Mouse (Mus musculus): ENCODE results near the gene Smok3a. TPM values are rescaled to one million over a fixed set of nuclear protein-coding genes. Genes with fewer than 3 reads are reported as not detected.
"Not testable (repeated sequence)": the region's sequence is repeated elsewhere in the genome, so short reads cannot be mapped to it uniquely, and the experiment has no call there.

Smok3a gene
- total RNA-seq (2012; rRNA removed) (not detected in 2 replicates), polyA plus RNA-seq (2012; ENCODE audit: insufficient read depth in 1 of 2, insufficient read length in 2 of 2, low read depth in 1 of 2, low replicate concordance in 2 of 2, missing spikeins in 1 of 2) (not detected)

DNA sequence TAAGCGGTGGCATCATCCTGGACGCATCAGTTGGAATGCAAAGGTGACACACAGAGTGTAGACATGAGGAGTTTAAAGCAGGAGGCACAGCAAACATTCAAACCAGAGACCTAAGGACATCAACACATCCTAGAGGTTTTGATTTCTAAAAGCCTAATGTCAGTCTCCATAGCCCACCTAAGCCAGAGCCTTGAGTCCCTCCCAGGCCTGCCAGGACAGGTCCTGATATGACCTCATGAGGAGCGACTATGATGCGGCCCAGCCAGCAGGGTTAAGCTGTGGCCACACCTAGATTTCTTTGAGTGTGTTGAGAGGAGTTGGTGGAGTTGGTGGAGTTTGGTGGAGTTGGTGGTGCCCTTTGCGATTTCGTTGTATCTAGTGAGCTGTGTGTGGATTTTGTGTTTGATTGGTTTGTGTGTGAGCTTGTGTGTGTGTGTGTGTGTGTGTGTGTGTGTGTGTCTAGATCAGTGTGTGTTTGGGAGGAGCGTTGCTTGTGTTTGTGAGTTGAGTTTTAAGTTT is at the start of gene Smok3a, which contains the start of gene Smok3b:
Smok3a (plus strand) TSS at position 301 of the 519 bp plus-strand sequence.
Smok3b (plus strand) TSS at position 469 of the 519 bp plus-strand sequence.
- H3K9ac ChIP-seq (ENCODE audit: control insufficient read depth, low read depth, low read length, poor library complexity, severe bottlenecking); H3K9me3 ChIP-seq (replicated peaks; ENCODE audit: insufficient read depth, low read length); H3K79me2 ChIP-seq (ENCODE audit: control insufficient read depth, insufficient read depth, low read length, poor library complexity); H3K27ac ChIP-seq (ENCODE audit: control insufficient read depth, low read depth, low read length); DNase-seq (ENCODE audit: low read depth, low spot score); H3K4me3 ChIP-seq (ENCODE audit: control insufficient read depth in 1 of 2, insufficient read depth in 1 of 2, low read depth in 2 of 2, low read length in 2 of 2); H3K27me3 ChIP-seq (ENCODE audit: control insufficient read depth in 1 of 2, insufficient read depth in 2 of 2, low read length in 2 of 2); H3K36me3 ChIP-seq (ENCODE audit: control insufficient read depth in 1 of 2, insufficient read depth in 2 of 2, low read length in 2 of 2); H3K4me1 ChIP-seq (ENCODE audit: control insufficient read depth in 1 of 2, insufficient read depth in 2 of 2, low read length in 2 of 2): not testable (repeated sequence)

- no peaks in the 10 kb centered on the region for H3K36me3 ChIP-seq (ENCODE audit: control insufficient read depth in 1 of 2, insufficient read depth in 2 of 2, low read length in 2 of 2)
- no peak overlapping the region for H3K4me3 ChIP-seq (ENCODE audit: control insufficient read depth in 1 of 2, insufficient read depth in 1 of 2, low read depth in 2 of 2, low read length in 2 of 2)
- no peak overlapping the region for H3K27ac ChIP-seq (ENCODE audit: control insufficient read depth, low read depth, low read length)
- H3K4me1 ChIP-seq (ENCODE audit: control insufficient read depth in 1 of 2, insufficient read depth in 2 of 2, low read length in 2 of 2), result no peaks in the 10 kb centered on the region
- DNase-seq (ENCODE audit: low read depth, low spot score), result peak; percentile 41
- no peaks in the 10 kb centered on the region; a peak in 1 of 4 replicates for H3K27me3 ChIP-seq (ENCODE audit: control insufficient read depth in 1 of 2, insufficient read depth in 2 of 2, low read length in 2 of 2)
- no peaks in the 10 kb centered on the region for H3K79me2 ChIP-seq (ENCODE audit: control insufficient read depth, insufficient read depth, low read length, poor library complexity)
- no peak overlapping the region for H3K9ac ChIP-seq (ENCODE audit: control insufficient read depth, low read depth, low read length, poor library complexity, severe bottlenecking)
- H3K9me3 ChIP-seq (replicated peaks; ENCODE audit: insufficient read depth, low read length), result no peaks in the 10 kb centered on the region
- no peak for TF ChIP-seq ZMIZ1 (IDR thresholded peaks at IDR 0.05; ENCODE audit: low read depth, low read length)
- TF ChIP-seq MAX (IDR thresholded peaks at IDR 0.05; ENCODE audit: low read length), result no peak
- no peak for TF ChIP-seq TCF12 (IDR thresholded peaks at IDR 0.05; ENCODE audit: low read depth, low read length)
- no peak for TF ChIP-seq KAT2A (conservative IDR thresholded peaks at IDR 0.05; ENCODE audit: low read depth, low read length)
- no peak for TF ChIP-seq UBTF (IDR thresholded peaks at IDR 0.05; ENCODE audit: borderline replicate concordance, insufficient read depth, low read depth, low read length)
- no peak for TF ChIP-seq JUND (IDR thresholded peaks at IDR 0.05; ENCODE audit: low read depth, low read length)
- no peak for TF ChIP-seq MXI1 (IDR thresholded peaks at IDR 0.05; ENCODE audit: low read depth, low read length)
- no peak for TF ChIP-seq GATA1 (IDR thresholded peaks at IDR 0.05; ENCODE audit: low read depth, low read length)
- no peak for TF ChIP-seq EP300 (IDR thresholded peaks at IDR 0.05; ENCODE audit: low read depth in 1 of 2, low read length in 2 of 2)
- peak; percentile 61 for TF ChIP-seq SMC3 (IDR thresholded peaks at IDR 0.05; ENCODE audit: low read depth, low read length)
- TF ChIP-seq RCOR1 (IDR thresholded peaks at IDR 0.05; ENCODE audit: low read depth, low read length), result no peak
- TF ChIP-seq ZC3H11A (IDR thresholded peaks at IDR 0.05; ENCODE audit: low read depth, low read length), result peak; percentile 25; the same call in 1 of the 2 replicates
- TF ChIP-seq HCFC1 (IDR thresholded peaks at IDR 0.05; ENCODE audit: low read depth, low read length), result no peak
- no peak for TF ChIP-seq USF1 (IDR thresholded peaks at IDR 0.05; ENCODE audit: low read depth, low read length)
- TF ChIP-seq NELFE (IDR thresholded peaks at IDR 0.05; ENCODE audit: low read depth, low read length), result no peak
- TF ChIP-seq ELF1 (IDR thresholded peaks at IDR 0.05; ENCODE audit: low read depth, low read length), result no peak
- TF ChIP-seq CHD1 (IDR thresholded peaks at IDR 0.05; ENCODE audit: low read depth, low read length), result no peak
- no peak for TF ChIP-seq TBP (IDR thresholded peaks at IDR 0.05; ENCODE audit: low read depth, low read length)
- no peak for TF ChIP-seq GABPA (IDR thresholded peaks at IDR 0.05; ENCODE audit: low read depth, low read length)
- no peak for TF ChIP-seq POLR2AphosphoS5 (IDR thresholded peaks at IDR 0.05; ENCODE audit: borderline replicate concordance, low read depth, low read length)
- TF ChIP-seq NRF1 (IDR thresholded peaks at IDR 0.05; ENCODE audit: insufficient read depth, low read depth, low read length, poor library complexity, severe bottlenecking), result no peak
- no peak for TF ChIP-seq POLR2AphosphoS2 (IDR thresholded peaks at IDR 0.05; ENCODE audit: low read length)
- no peak for TF ChIP-seq MEF2A (IDR thresholded peaks at IDR 0.05; ENCODE audit: extremely low read depth, insufficient replicate concordance, low read depth, low read length, poor library complexity, severe bottlenecking)
- no peak for TF ChIP-seq E2F4 (IDR thresholded peaks at IDR 0.05; ENCODE audit: borderline replicate concordance, low read depth, low read length)
- no peak for TF ChIP-seq USF2 (IDR thresholded peaks at IDR 0.05; ENCODE audit: borderline replicate concordance in 1 of 2, insufficient read depth in 1 of 2, low read depth in 1 of 2, low read length in 2 of 2)
- TF ChIP-seq MAZ (IDR thresholded peaks at IDR 0.05; ENCODE audit: low read depth, low read length), result no peak
- TF ChIP-seq ZNF384 (IDR thresholded peaks at IDR 0.05; ENCODE audit: low read depth, low read length), result no peak
- TF ChIP-seq RAD21 (IDR thresholded peaks at IDR 0.05; ENCODE audit: low read depth, low read length), result peak; percentile 46
- no peak for TF ChIP-seq POLR2A (IDR thresholded peaks at IDR 0.05; ENCODE audit: control insufficient read depth in 1 of 2, insufficient read depth in 1 of 2, low read depth in 1 of 2, low read length in 2 of 2, poor library complexity in 1 of 2)
- peak in 1 of 3 experiments; percentile 54; a peak in 3 of 6 replicates for TF ChIP-seq CTCF (IDR thresholded peaks at IDR 0.05 in 2 of 3, conservative IDR thresholded peaks at IDR 0.05 in 1 of 3; ENCODE audit: control insufficient read depth in 1 of 3, insufficient read depth in 1 of 3, low read depth in 2 of 3, low read length in 3 of 3, poor library complexity in 1 of 3, severe bottlenecking in 1 of 3)
- no peak for TF ChIP-seq BHLHE40 (IDR thresholded peaks at IDR 0.05; ENCODE audit: borderline replicate concordance, low read depth, low read length)
Observed at GRCm38 (mm10) chr5:137973161-137973560, 47.9 kb upstream of the Smok3a start.

Data from MEL (cell line).